Mouse (Mus musculus) bone marrow macrophage, adult 2 months (primary cell): Measurements from ENCODE around the gene Dnase2b.

Source experiments
- CTCF ChIP-seq: IDR thresholded peaks from 2 replicates; pipeline ENCODE4 v1.5.1; 2012; ENCODE audit warnings: low read depth, mild to moderate bottlenecking, low read length, moderate library complexity
- POLR2A ChIP-seq: IDR thresholded peaks from 2 replicates; pipeline ENCODE4 v1.6.1; 2012; ENCODE audit warnings: mild to moderate bottlenecking, low read depth, low read length, borderline replicate concordance

GRCm38 (mm10) chr3:146586616-146587015 is 28.8 kb downstream of the Dnase2b start:
- no peak for TF ChIP-seq CTCF
- TF ChIP-seq POLR2A: no peak
